Mouse (Mus musculus) T-helper 1 cell (primary cell): ENCODE data around the gene Hsd3b5.
"Not testable (repeated sequence)": the region's sequence is repeated elsewhere in the genome, so short reads cannot be mapped to it uniquely, and the experiment has no call there.

Source experiments
- in situ Hi-C: fragments of 300-600 bp; cut with MboI, MseI; formaldehyde crosslinking; loops from one replicate; pipeline ENCODE4 v1.15.1; 2025; ENCODE audit warnings: high pct_unique_total_duplicates

The Hsd3b5 gene

GRCm38 (mm10) chr3:98630152-98630551 is at the start of gene Hsd3b5:
Gene Hsd3b5 (minus strand): TSS chr3:98630252.
- in situ Hi-C loops, result loop anchor here (10.0 kb wide), 1 partner anchor 65 kb away; no protein-coding TSS in a partner anchor

DNA sequence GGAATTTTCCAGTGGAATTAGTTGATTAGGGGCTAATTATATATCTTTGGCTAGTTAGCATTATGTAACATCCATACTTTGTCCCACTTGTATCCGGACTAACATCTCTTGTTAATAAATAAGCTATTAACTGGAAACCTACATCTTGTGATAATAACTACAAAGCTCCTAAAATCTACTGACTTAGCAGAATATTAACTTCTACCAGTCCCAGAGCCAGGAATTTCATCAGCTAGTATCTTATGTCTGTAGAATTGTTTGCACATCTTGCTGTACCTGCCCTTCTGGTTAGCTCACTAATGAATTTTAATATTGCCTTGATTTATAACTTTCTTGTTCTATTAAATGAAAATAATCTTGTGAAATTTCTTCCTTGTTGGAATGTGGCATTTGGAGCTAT is 5.1 kb upstream of the Hsd3b5 start:
- in situ Hi-C loops, result loop anchor here (10.0 kb wide), 1 partner anchor 60 kb away; no protein-coding TSS in a partner anchor

DNA sequence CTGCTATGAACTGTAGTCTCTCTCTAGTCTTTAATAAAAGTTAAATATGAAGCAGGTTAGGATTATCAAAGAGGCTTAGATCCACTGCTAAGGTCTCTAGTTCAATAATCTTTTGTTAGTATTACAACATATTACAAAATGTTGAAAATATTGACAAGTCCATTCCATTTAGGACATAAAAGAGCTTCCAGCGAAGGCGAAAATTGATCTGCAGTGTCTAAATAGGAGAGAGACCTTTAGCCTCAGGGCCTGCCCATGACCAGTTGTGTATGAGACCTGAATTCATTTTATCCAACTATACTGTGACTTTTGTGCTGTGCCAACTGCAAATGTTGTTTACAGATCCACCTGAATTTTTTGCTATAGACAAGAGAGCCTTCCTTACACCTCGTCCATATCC is 419 bp downstream of the Hsd3b5 start:
- in situ Hi-C loops, result loop anchor here (10.0 kb wide), 1 partner anchor 65 kb away; no protein-coding TSS in a partner anchor

- in situ Hi-C loops, result not testable (repeated sequence)
Observed at GRCm38 (mm10) chr3:98616786-98617185, 13.3 kb downstream of the Hsd3b5 start.

- in situ Hi-C loops, result not testable (repeated sequence)
Observed at GRCm38 (mm10) chr3:98616244-98616643, 13.8 kb downstream of the Hsd3b5 start.

DNA sequence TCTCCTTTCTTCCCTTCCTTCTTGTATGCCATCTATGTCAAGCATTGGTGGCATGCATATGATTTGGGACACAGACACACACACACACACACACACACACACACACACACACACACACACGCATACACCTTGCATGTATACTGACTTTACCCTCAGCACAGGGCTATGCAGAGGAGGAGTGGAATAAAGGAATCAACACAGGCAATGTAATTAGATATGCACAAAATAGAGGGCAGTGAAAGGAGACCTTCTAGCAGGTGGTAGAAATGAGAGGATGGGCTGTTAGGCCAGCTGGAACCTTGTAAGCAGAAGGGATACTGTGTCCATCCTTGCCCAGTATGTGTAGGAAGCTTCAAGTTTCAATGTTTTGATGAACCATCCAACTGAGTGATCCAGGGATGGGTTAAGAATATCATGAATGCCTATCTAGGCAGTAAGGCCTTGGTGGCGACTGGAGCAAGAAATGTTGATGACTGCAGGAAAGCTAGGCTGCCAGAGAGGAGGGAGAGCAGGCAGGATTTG is 15.6 kb downstream of the Hsd3b5 start:
- in situ Hi-C loops, result loop anchor here (5.0 kb wide), 1 partner anchor 67 kb away; no protein-coding TSS in a partner anchor

GRCm38 (mm10) chr3:98613963-98614362 is 16.1 kb downstream of the Hsd3b5 start:
- in situ Hi-C loops, result loop anchor here (5.0 kb wide), 1 partner anchor 67 kb away; no protein-coding TSS in a partner anchor

DNA sequence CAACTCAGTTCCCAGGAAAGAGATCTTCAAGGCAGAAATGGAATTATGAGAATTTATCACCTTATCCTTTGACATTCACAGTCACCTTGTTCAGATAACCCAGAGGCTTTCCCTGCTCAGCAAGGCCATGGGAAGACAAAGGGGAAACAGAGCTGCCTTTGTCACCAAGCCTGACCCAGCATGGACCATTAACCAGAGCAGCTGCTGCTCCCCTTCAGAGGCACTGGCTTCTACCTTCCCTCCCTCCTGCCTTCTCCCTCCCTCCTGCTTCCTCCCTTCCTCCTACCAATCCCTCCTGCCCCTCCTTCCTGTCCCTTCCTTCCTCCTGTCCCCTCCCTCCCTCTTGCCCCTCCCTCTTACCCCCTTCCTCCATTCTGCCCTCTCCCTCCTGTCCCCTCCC is 16.5 kb downstream of the Hsd3b5 start:
- in situ Hi-C loops, result loop anchor here (5.0 kb wide), 1 partner anchor 66 kb away; no protein-coding TSS in a partner anchor

GRCm38 (mm10) chr3:98588707-98589106 is 41.3 kb downstream of the Hsd3b5 start, which contains the start of gene Gm10681:
Gene Gm10681 (minus strand): TSS chr3:98588807.
- in situ Hi-C loops, result no loop called here

- in situ Hi-C loops, result no loop called here
Observed at GRCm38 (mm10) chr3:98587721-98588120, 42.3 kb downstream of the Hsd3b5 start.

- in situ Hi-C loops, result not testable (repeated sequence)
Observed at GRCm38 (mm10) chr3:98582622-98583021, 47.4 kb downstream of the Hsd3b5 start.

- in situ Hi-C loops, result not testable (repeated sequence)
Observed at GRCm38 (mm10) chr3:98582202-98582601, 47.9 kb downstream of the Hsd3b5 start.

DNA sequence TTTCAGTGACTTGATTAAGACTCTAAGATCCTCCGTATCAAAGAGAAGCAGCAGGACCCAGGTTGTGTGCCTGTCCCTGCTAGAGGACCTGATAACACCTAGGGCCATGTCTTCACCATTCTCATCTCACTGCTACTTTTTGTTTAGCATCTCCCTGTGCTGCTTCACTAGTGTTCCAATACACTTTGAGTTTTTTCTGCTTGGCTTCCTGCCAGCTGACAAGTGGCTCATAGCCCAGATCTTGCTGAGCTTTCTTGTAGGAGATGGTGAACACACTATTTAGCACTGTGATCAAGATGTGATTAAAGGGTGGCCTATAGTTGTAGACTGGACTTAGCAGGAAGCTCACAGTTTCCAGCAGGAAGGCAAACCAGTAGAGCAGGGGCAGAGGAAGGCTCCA is 49.0 kb downstream of the Hsd3b5 start:
- in situ Hi-C loops, result not testable (repeated sequence)
